Mouse (Mus musculus): ENCODE measurements around the gene Agbl1.

- TF ChIP-seq CTCF (conservative IDR thresholded peaks at IDR 0.05; ENCODE audit: insufficient read depth, insufficient read length, low read depth, low read length) (no peak), POLR2A (IDR thresholded peaks at IDR 0.05; ENCODE audit: low read depth, low read length) (no peak)
Measured at GRCm38 (mm10) chr7:77009571-77009970, 779.9 kb downstream of the Agbl1 start.

Measured in kidney, adult 2 months (tissue).